Mouse (Mus musculus) small intestine, adult 2 months (tissue): ENCODE results near the gene Hcn1.

ENCODE experiments used
- CTCF ChIP-seq: fragments of 200-500 bp; IDR thresholded peaks from 2 replicates; pipeline ENCODE4 v1.5.1; 2012; ENCODE audit warnings: low read depth, mild to moderate bottlenecking, control low read depth, inconsistent platforms, low read length, moderate library complexity, mixed read lengths; ENCODE audit not compliant: insufficient replicate concordance, insufficient read length; ENCODE audit errors: extremely low read depth
- POLR2A ChIP-seq: fragments of 200-500 bp; IDR thresholded peaks from 2 replicates; pipeline ENCODE4 v1.6.1; 2012; ENCODE audit warnings: low read depth, mild to moderate bottlenecking, control low read depth, inconsistent platforms, low read length, moderate library complexity

DNA sequence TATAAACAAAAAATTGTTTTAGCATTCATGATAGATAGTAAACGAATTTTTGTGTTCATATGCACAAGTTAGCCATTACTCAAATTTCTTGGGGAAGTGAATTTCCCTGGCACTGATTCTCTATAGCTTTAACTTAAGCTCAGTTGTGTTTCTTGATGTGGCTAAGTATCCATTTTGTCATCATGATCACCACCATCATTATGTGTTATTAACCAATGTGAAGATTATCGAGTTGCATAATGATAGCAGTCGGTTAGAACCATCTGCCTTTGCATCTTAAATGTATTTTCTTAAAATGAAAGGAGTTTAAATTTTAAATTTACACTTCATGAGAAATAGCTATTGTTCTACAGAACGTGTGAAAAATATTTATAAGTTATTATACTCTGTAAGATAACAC, 426.5 kb downstream of the Hcn1 start:
- TF ChIP-seq CTCF, result no peak
- TF ChIP-seq POLR2A, result no peak
